Mouse (Mus musculus) olfactory bulb, adult 2 months (tissue): ENCODE measurements at regions not wholly inside any gene's neighbourhood (a gene's known extent, or its start where the extent isn't known, plus 50 kb on each side); places are given as distances from the start of the nearest gene placed in this dataset.

ENCODE experiments used
- CTCF ChIP-seq: fragments of 200-500 bp; IDR thresholded peaks from 2 replicates; pipeline ENCODE4 v1.5.1; 2012; ENCODE audit warnings: low read depth, mild to moderate bottlenecking, low read length, moderate library complexity; ENCODE audit not compliant: insufficient read depth
- POLR2A ChIP-seq: fragments of 200-500 bp; IDR thresholded peaks from 2 replicates; pipeline ENCODE4 v1.6.1; 2012; ENCODE audit warnings: mild to moderate bottlenecking, low read depth, low read length, moderate library complexity; ENCODE audit not compliant: insufficient read depth

GRCm38 (mm10) chr11:52561281-52561680 lies 165.1 kb downstream of the 9530068E07Rik start:
- no peak for TF ChIP-seq CTCF
- no peak for TF ChIP-seq POLR2A
